Mouse (Mus musculus): ENCODE data around the gene Nutf2. TPM values are rescaled to one million over a fixed set of nuclear protein-coding genes. Genes with fewer than 3 reads are reported as not detected.

Nutf2 gene
- polyA plus RNA-seq, 1 experiment from 2014 or later: 262 TPM

GRCm38 (mm10) chr8:105856168-105856835 lies 4.1 kb upstream of the Nutf2 start:
- peak overlapping the region; percentile 96 for H3K4me2 ChIP-seq (ENCODE audit: low read depth, low read length)
- DNase-seq (ENCODE audit: low spot score): peak; percentile 11
- 0 out of 2 replicates have a peak overlapping the region, but pooled peaks have one; percentile 75 for H3K27ac ChIP-seq (replicated peaks; ENCODE audit: low read depth, low read length)
- H3K36me3 ChIP-seq (replicated peaks; ENCODE audit: control insufficient read depth, insufficient read depth, low read depth, low read length): no peaks in the 10 kb centered on the region
- peak overlapping the region; percentile 85 for H3K9ac ChIP-seq (replicated peaks; ENCODE audit: low read length)
- ATAC-seq (replicated peaks; ENCODE audit: insufficient number of reproducible peaks, low FRiP score, low TSS enrichment, low read depth): no peak
- H3K9me3 ChIP-seq (replicated peaks; ENCODE audit: control insufficient read depth, low read length): no peaks in the 10 kb centered on the region
- no peaks in the 10 kb centered on the region for H3K27me3 ChIP-seq (ENCODE audit: control insufficient read depth, insufficient read depth, low read length)
- no peaks in the 10 kb centered on the region for H3K4me1 ChIP-seq (ENCODE audit: control insufficient read depth, insufficient read depth, low read length)
- 24% methylated on average over 15 of the region's 15 CpGs for WGBS
- H3K4me3 ChIP-seq (ENCODE audit: low read depth, low read length): peak overlapping the region; percentile 83

GRCm38 (mm10) chr8:105858495-105858894 lies 1.9 kb upstream of the Nutf2 start:
- H3K27ac ChIP-seq (replicated peaks; ENCODE audit: low read depth, low read length): no peak overlapping the region
- DNase-seq (ENCODE audit: low spot score) (no peak), ATAC-seq (replicated peaks; ENCODE audit: insufficient number of reproducible peaks, low FRiP score, low TSS enrichment, low read depth) (no peak)
- no peaks in the 10 kb centered on the region for H3K27me3 ChIP-seq (ENCODE audit: control insufficient read depth, insufficient read depth, low read length)
- H3K4me1 ChIP-seq (ENCODE audit: control insufficient read depth, insufficient read depth, low read length): no peaks in the 10 kb centered on the region
- H3K4me3 ChIP-seq (ENCODE audit: low read depth, low read length): no peak overlapping the region
- no peaks in the 10 kb centered on the region for H3K9me3 ChIP-seq (replicated peaks; ENCODE audit: control insufficient read depth, low read length)
- no peak overlapping the region for H3K9ac ChIP-seq (replicated peaks; ENCODE audit: low read length)
- no peaks in the 10 kb centered on the region for H3K36me3 ChIP-seq (replicated peaks; ENCODE audit: control insufficient read depth, insufficient read depth, low read depth, low read length)
- 89% methylated on average over 5 of the region's 5 CpGs for WGBS
- H3K4me2 ChIP-seq (ENCODE audit: low read depth, low read length): no peak overlapping the region

- Histone ChIP-seq H3K27me3 (ENCODE audit: control insufficient read depth, insufficient read depth, low read length) (no peaks in the 10 kb centered on the region), H3K4me2 (ENCODE audit: low read depth, low read length) (no peak overlapping the region), H3K9me3 (replicated peaks; ENCODE audit: control insufficient read depth, low read length) (no peaks in the 10 kb centered on the region), H3K27ac (replicated peaks; ENCODE audit: low read depth, low read length) (no peak overlapping the region), H3K36me3 (replicated peaks; ENCODE audit: control insufficient read depth, insufficient read depth, low read depth, low read length) (no peaks in the 10 kb centered on the region), H3K9ac (replicated peaks; ENCODE audit: low read length) (no peak overlapping the region), H3K4me3 (ENCODE audit: low read depth, low read length) (no peak overlapping the region), H3K4me1 (ENCODE audit: control insufficient read depth, insufficient read depth, low read length) (no peaks in the 10 kb centered on the region)
- 78% methylated on average over 5 of the region's 5 CpGs for WGBS
- DNase-seq (ENCODE audit: low spot score) (no peak), ATAC-seq (replicated peaks; ENCODE audit: insufficient number of reproducible peaks, low FRiP score, low TSS enrichment, low read depth) (no peak)
Observed at GRCm38 (mm10) chr8:105859314-105859713, 1.1 kb upstream of the Nutf2 start.

GRCm38 (mm10) chr8:105861951-105862350 lies 1.6 kb downstream of the Nutf2 start:
- Histone ChIP-seq H3K4me2 (ENCODE audit: low read depth, low read length) (peak overlapping the region; percentile 55), H3K4me3 (ENCODE audit: low read depth, low read length) (peak overlapping the region; percentile 99), H3K9ac (replicated peaks; ENCODE audit: low read length) (peak overlapping the region; percentile 97), H3K27ac (replicated peaks; ENCODE audit: low read depth, low read length) (no peak overlapping the region), H3K36me3 (replicated peaks; ENCODE audit: control insufficient read depth, insufficient read depth, low read depth, low read length) (peaks cover 3% of the 10 kb centered on the region; the same call in 1 of the 2 replicates), H3K9me3 (replicated peaks; ENCODE audit: control insufficient read depth, low read length) (no peaks in the 10 kb centered on the region), H3K27me3 (ENCODE audit: control insufficient read depth, insufficient read depth, low read length) (no peaks in the 10 kb centered on the region), H3K4me1 (ENCODE audit: control insufficient read depth, insufficient read depth, low read length) (no peaks in the 10 kb centered on the region)
- DNase-seq (ENCODE audit: low spot score) (peak; percentile 51), ATAC-seq (replicated peaks; ENCODE audit: insufficient number of reproducible peaks, low FRiP score, low TSS enrichment, low read depth) (no peak)
- 0% methylated on average over 1 of the region's 1 CpGs for WGBS

- WGBS: 87% methylated on average over 6 of the region's 6 CpGs
- no peak for ATAC-seq (replicated peaks; ENCODE audit: insufficient number of reproducible peaks, low FRiP score, low TSS enrichment, low read depth)
- H3K9me3 ChIP-seq (replicated peaks; ENCODE audit: control insufficient read depth, low read length): no peaks in the 10 kb centered on the region
- no peak overlapping the region for H3K4me3 ChIP-seq (ENCODE audit: low read depth, low read length)
- no peaks in the 10 kb centered on the region for H3K27me3 ChIP-seq (ENCODE audit: control insufficient read depth, insufficient read depth, low read length)
- H3K4me2 ChIP-seq (ENCODE audit: low read depth, low read length): no peak overlapping the region
- no peak overlapping the region for H3K9ac ChIP-seq (replicated peaks; ENCODE audit: low read length)
- H3K36me3 ChIP-seq (replicated peaks; ENCODE audit: control insufficient read depth, insufficient read depth, low read depth, low read length): peaks cover 12% of the 10 kb centered on the region
- peak; percentile 12 for DNase-seq (ENCODE audit: low spot score)
- no peaks in the 10 kb centered on the region for H3K4me1 ChIP-seq (ENCODE audit: control insufficient read depth, insufficient read depth, low read length)
- H3K27ac ChIP-seq (replicated peaks; ENCODE audit: low read depth, low read length): no peak overlapping the region
Observed at GRCm38 (mm10) chr8:105866364-105867029, 6.1 kb downstream of the Nutf2 start.

GRCm38 (mm10) chr8:105874301-105874700 lies 13.9 kb downstream of the Nutf2 start:
- 91% methylated on average over 6 of the region's 6 CpGs for WGBS
- peaks cover 8% of the 10 kb centered on the region for H3K36me3 ChIP-seq (replicated peaks; ENCODE audit: control insufficient read depth, insufficient read depth, low read depth, low read length)

GRCm38 (mm10) chr8:105880754-105881520 lies 20.6 kb downstream of the Nutf2 start, which contains the start of gene Edc4:
Edc4 (plus strand) TSS chr8:105880881.
- ATAC-seq (replicated peaks; ENCODE audit: insufficient number of reproducible peaks, low FRiP score, low TSS enrichment, low read depth) (peak; percentile 69), DNase-seq (ENCODE audit: low spot score) (peak; percentile 85)
- Histone ChIP-seq H3K9ac (replicated peaks; ENCODE audit: low read length) (peak within 1 kb of the TSS; percentile 93), H3K27me3 (ENCODE audit: control insufficient read depth, insufficient read depth, low read length) (no peaks in the 10 kb centered on the region), H3K4me1 (ENCODE audit: control insufficient read depth, insufficient read depth, low read length) (peaks cover 2% of the 10 kb centered on the region; the same call in 1 of the 2 replicates), H3K36me3 (replicated peaks; ENCODE audit: control insufficient read depth, insufficient read depth, low read depth, low read length) (peaks cover 7% of the 10 kb centered on the region), H3K9me3 (replicated peaks; ENCODE audit: control insufficient read depth, low read length) (no peaks in the 10 kb centered on the region), H3K4me3 (ENCODE audit: low read depth, low read length) (peak within 1 kb of the TSS; percentile 90), H3K4me2 (ENCODE audit: low read depth, low read length) (peak within 1 kb of the TSS; percentile 58), H3K27ac (replicated peaks; ENCODE audit: low read depth, low read length) (peak within 1 kb of the TSS; percentile 47)
- WGBS: under 1% methylated on average over 45 of the region's 45 CpGs

More at GRCm38 (mm10) chr8:105874301-105874700, 13.9 kb downstream of the Nutf2 start:
- Histone ChIP-seq H3K9me3 (replicated peaks; ENCODE audit: control insufficient read depth, low read length) (no peaks in the 10 kb centered on the region), H3K27me3 (ENCODE audit: control insufficient read depth, insufficient read depth, low read length) (no peaks in the 10 kb centered on the region), H3K4me3 (ENCODE audit: low read depth, low read length) (no peak overlapping the region), H3K4me1 (ENCODE audit: control insufficient read depth, insufficient read depth, low read length) (no peaks in the 10 kb centered on the region), H3K4me2 (ENCODE audit: low read depth, low read length) (no peak overlapping the region), H3K27ac (replicated peaks; ENCODE audit: low read depth, low read length) (no peak overlapping the region), H3K9ac (replicated peaks; ENCODE audit: low read length) (no peak overlapping the region)
- ATAC-seq (replicated peaks; ENCODE audit: insufficient number of reproducible peaks, low FRiP score, low TSS enrichment, low read depth) (no peak), DNase-seq (ENCODE audit: low spot score) (no peak)
